Mouse (Mus musculus): ENCODE measurements around the gene Mical1. TPM values are rescaled to one million over a fixed set of nuclear protein-coding genes. Genes with fewer than 3 reads are reported as not detected.

Gene Mical1
- polyA plus RNA-seq (2012; ENCODE audit: low replicate concordance), result 108 and 168 TPM in 2 replicates

DNA sequence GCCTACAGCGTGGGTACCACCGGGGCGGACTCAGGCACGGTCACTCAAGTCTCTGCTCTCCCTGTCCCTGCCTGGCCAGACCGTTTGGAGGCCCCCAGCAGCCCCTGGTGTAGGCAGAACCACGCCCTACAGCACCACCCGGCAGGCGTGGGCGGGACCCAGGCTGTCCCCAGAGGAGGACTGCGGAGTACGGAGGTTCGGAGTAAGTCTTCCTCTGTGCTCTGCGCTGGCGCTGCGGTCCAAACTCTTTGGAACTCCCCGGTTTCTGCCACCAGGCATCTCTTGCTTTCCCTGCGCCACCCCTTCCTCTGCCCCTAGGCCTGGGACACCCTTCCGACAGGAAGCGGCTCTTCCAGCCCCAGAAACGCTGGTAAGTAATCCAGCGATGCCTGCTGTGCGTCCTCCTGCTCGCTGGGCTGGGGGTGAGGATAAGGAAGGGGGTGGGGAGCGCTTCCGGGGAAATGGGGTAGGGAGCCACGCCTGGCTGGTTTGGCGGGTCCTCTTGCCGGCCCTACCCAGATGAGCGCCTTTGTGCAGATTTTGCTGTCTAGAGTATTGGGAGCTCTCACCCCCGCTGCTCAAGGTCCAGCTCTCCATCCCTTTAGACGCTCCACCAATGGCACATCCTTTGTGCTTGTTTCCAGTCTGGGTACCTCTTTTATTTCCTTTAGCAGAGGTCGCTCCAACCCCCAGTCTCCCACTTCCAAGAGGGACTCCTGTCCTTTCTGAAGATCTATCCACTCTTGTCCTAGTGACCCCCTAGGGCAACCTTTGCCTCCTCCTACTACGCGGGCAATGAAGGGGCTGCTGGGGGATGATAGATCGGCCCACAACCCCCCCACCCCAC, at the start of gene Mical1:
Gene Mical1 (plus strand): TSS at position 144 of the 847 bp plus-strand sequence.

DNA sequence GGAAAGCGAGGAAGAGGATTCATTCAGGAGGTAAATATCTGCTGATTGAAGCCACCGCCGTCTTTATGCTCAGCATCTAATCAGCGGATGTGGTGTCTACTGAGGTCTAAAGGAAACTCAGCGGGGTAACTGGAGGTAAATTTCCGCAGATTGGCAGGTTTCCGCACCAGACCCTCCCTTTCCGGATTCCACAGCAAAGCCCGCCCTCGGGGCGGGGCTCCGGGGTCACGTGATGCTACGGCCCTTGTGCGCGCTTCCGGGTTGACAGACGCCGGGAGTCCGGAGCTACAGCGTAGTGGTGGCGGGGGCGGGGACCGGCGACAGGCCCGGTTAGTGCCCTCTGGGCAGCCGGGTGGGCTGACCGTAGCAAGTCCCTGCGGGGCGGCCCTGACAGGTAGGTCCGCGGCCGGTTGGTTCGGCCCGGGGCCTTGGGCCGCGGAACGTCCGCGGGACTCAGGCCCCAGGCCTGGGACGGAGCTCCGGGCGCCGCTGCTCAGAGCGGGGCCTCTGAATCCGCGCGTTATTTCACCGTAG, 25.9 kb upstream of the Mical1 start, which contains the start of gene Zbtb24:
Gene Zbtb24 (plus strand): TSS at position 247 of the 534 bp plus-strand sequence.

DNA sequence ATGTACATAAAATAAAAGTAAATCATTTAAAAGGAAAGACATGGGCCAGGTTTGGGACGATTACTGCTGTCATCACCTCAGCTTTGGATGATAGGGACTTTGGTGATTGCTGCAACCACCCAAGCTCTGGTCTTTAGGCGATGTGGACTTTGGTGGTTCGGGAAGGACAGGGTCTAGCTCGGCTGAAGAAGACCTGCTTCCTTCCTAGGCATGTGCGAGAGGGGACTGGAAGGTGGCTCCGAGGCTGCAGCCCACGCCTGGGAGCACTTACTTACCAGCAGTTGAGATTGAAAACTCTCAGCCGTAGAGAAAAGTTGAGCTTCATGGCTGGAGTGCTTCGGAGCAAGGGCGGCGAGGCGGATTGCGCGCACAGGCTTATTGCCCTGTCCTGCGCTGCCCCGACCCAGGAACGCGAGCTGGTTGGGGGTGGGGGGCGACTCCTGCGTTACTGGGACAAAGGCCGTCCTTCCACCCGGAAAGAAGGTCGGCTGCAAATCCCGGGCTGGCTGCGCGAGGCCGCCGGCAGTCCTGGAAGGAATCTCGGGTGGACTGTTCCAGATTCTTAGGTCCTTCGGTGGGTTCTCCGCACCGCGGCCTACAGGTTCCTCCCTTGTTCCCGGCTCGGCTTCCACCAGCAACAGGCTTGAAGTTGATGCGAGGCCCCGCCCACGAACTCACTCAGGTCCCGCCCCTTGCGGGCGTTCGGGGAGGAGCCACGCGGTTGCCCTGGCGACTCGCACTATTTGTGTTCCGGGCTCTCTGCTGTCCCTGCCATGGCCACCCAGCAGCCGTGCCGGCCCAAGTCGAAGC, 13.8 kb downstream of the Mical1 start, which contains the start of the genes Smpd2 and Ppil6:
Gene Smpd2 (minus strand): TSS at position 662 of the 810 bp plus-strand sequence.
Gene Ppil6 (plus strand): TSS at position 732 of the 810 bp plus-strand sequence.

DNA sequence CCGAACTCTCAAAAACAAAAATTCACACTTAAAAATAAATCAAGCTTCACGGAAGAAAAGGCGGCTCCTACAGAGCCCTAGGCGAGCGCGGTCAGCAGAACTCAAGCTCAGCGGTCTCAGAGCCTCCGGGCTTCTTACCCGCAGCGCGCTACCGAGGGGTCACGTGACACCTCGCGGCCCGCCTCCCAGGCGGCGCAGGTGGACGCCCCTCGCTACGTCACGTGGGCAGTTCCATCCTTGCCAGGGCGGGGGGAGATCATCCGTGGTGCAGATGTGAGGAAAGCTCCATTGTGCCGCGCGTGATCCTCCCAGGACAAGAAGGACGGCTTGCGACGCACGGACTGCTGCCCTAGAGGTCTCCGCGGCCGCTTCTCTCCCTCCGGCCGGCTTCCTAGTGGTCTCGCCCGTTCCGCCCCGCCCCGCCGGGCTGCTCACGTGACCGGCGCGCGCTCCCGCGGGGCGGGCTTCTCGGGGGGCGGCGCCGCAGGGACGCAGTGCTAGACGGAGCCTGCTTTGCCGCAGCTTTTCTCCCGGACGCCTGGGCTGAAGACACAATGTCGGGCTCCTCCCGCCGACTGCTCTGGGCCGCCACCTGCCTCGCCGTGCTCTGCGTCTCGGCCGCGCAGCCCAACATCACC, 43.0 kb downstream of the Mical1 start, which contains the start of gene Cd164:
Gene Cd164 (plus strand): TSS at position 434 of the 638 bp plus-strand sequence.

Other genes starting within 250 kb of the Mical1 start
- 4.6 and 7.4 TPM in 2 replicates for gene Fig4, start 173.1 kb upstream of the Mical1 start, polyA plus RNA-seq (2012; ENCODE audit: low replicate concordance)
- not detected in 2 replicates for gene Ak9, start 172.3 kb upstream of the Mical1 start, polyA plus RNA-seq (2012; ENCODE audit: low replicate concordance)
- 18.6 and 24.2 TPM in 2 replicates for gene Zbtb24, start 25.9 kb upstream of the Mical1 start, polyA plus RNA-seq (2012; ENCODE audit: low replicate concordance)
- 18.6 and 45.4 TPM in 2 replicates for gene Smpd2, start 14.1 kb downstream of the Mical1 start, polyA plus RNA-seq (2012; ENCODE audit: low replicate concordance)
- gene Ppil6, start 14.1 kb downstream of the Mical1 start, polyA plus RNA-seq (2012; ENCODE audit: low replicate concordance), result not detected in 2 replicates
- 314 and 544 TPM in 2 replicates for gene Cd164, start 43.1 kb downstream of the Mical1 start, polyA plus RNA-seq (2012; ENCODE audit: low replicate concordance)
- 0.23 and 0.25 TPM in 2 replicates for gene Ccdc162, start 240.3 kb downstream of the Mical1 start, polyA plus RNA-seq (2012; ENCODE audit: low replicate concordance)